Mouse (Mus musculus): ENCODE results near the gene Krcc1. TPM values are rescaled to one million over a fixed set of nuclear protein-coding genes. Genes with fewer than 3 reads are reported as not detected.
"Not testable (repeated sequence)": the region's sequence is repeated elsewhere in the genome, so short reads cannot be mapped to it uniquely, and the experiment has no call there.

The Krcc1 gene
- total and polyA plus RNA-seq, 2 experiments from 2014 or later = 14.6 to 20.9 TPM

GRCm38 (mm10) chr6:71324816-71325215 is 53.3 kb downstream of the Krcc1 start:
- TF ChIP-seq CTCF (IDR thresholded peaks at IDR 0.05; ENCODE audit: low read depth) = no peak
- Histone ChIP-seq H3K27ac (ENCODE audit: low read depth, low read length) (no peak overlapping the region), H3K4me2 (ENCODE audit: low read depth) (no peak overlapping the region), H3K36me3 (ENCODE audit: insufficient read depth) (no peaks in the 10 kb centered on the region), H3K4me1 (ENCODE audit: insufficient read depth) (no peaks in the 10 kb centered on the region), H3K9me3 (ENCODE audit: low read length) (no peaks in the 10 kb centered on the region), H3K27me3 (ENCODE audit: insufficient read depth, low read length) (no peaks in the 10 kb centered on the region), H3K9ac (no peak overlapping the region), H3K4me3 (ENCODE audit: low read depth, low read length) (no peak overlapping the region)
- DNase-seq (no peak), ATAC-seq (no peak)
- 92% methylated on average over 9 of the region's 9 CpGs for WGBS

GRCm38 (mm10) chr6:71329881-71330280 is 58.4 kb downstream of the Krcc1 start:
- Histone ChIP-seq H3K27ac (ENCODE audit: low read depth, low read length) (no peak overlapping the region), H3K4me1 (ENCODE audit: insufficient read depth) (no peaks in the 10 kb centered on the region), H3K9me3 (ENCODE audit: low read length) (no peaks in the 10 kb centered on the region), H3K27me3 (ENCODE audit: insufficient read depth, low read length) (no peaks in the 10 kb centered on the region), H3K4me2 (ENCODE audit: low read depth) (no peak overlapping the region), H3K9ac (no peak overlapping the region), H3K36me3 (ENCODE audit: insufficient read depth) (no peaks in the 10 kb centered on the region), H3K4me3 (ENCODE audit: low read depth, low read length) (no peak overlapping the region)
- no peak for TF ChIP-seq CTCF (IDR thresholded peaks at IDR 0.05; ENCODE audit: low read depth)
- ATAC-seq = no peak
- DNase-seq = no peak
- 90% methylated on average over 6 of the region's 6 CpGs for WGBS

GRCm38 (mm10) chr6:71330486-71330885 is 59.0 kb downstream of the Krcc1 start:
- H3K27ac ChIP-seq (ENCODE audit: low read depth, low read length) = no peak overlapping the region
- no peak for TF ChIP-seq CTCF (IDR thresholded peaks at IDR 0.05; ENCODE audit: low read depth)
- no peaks in the 10 kb centered on the region for H3K9me3 ChIP-seq (ENCODE audit: low read length)
- H3K36me3 ChIP-seq (ENCODE audit: insufficient read depth) = no peaks in the 10 kb centered on the region
- no peak overlapping the region for H3K4me3 ChIP-seq (ENCODE audit: low read depth, low read length)
- no peaks in the 10 kb centered on the region for H3K4me1 ChIP-seq (ENCODE audit: insufficient read depth)
- no peak overlapping the region for H3K9ac ChIP-seq
- ATAC-seq (no peak), DNase-seq (no peak)
- H3K4me2 ChIP-seq (ENCODE audit: low read depth) = no peak overlapping the region
- H3K27me3 ChIP-seq (ENCODE audit: insufficient read depth, low read length) = no peaks in the 10 kb centered on the region
- 93% methylated on average over 7 of the region's 7 CpGs for WGBS

- not testable (repeated sequence) for H3K9me3 ChIP-seq (ENCODE audit: low read length); H3K4me2 ChIP-seq (ENCODE audit: low read depth); H3K36me3 ChIP-seq (ENCODE audit: insufficient read depth); H3K27me3 ChIP-seq (ENCODE audit: insufficient read depth, low read length); DNase-seq; H3K4me3 ChIP-seq (ENCODE audit: low read depth, low read length); H3K9ac ChIP-seq; H3K4me1 ChIP-seq (ENCODE audit: insufficient read depth); ATAC-seq; H3K27ac ChIP-seq (ENCODE audit: low read depth, low read length)
- WGBS = 81% methylated on average over 1 of the region's 4 CpGs
Observed at GRCm38 (mm10) chr6:71331491-71331890, 60.0 kb downstream of the Krcc1 start.

DNA sequence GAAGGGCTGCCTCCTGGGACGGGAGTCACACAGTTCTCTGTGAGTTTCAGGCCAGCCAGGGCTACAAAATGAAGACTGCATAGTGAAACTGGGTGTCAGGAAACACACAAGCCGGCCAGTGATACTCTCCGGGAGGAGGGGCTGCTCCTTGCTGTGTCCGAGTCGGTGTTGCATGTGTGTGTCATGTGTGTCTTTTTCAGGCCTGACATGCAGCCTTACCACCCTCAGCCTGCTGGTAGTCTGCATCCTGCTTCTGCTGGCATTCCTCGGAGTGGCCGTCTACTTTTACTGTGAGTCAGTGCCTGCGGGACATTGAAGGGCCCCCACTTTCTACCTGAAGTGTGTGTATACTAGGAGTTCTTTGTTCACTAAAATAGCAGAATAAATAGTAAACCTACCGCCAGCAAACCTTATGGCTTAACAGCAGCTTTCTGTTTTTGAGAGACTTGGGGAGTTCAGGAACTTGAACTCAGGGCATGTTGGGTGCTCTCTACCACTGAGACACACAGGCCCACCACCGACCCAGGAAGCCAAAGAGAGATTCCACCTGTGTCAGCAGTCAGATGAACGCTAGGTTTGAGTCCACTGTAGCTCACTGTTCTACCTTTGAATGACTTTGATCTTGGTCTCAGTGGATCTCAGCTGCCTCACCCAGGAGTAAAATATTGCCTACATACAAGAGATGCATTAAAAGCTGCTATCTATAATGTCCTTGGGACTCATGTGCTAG is 60.9 kb downstream of the Krcc1 start:
- Histone ChIP-seq H3K36me3 (ENCODE audit: insufficient read depth) (no peaks in the 10 kb centered on the region), H3K9me3 (ENCODE audit: low read length) (no peaks in the 10 kb centered on the region), H3K4me1 (ENCODE audit: insufficient read depth) (no peaks in the 10 kb centered on the region), H3K27ac (ENCODE audit: low read depth, low read length) (no peak overlapping the region), H3K27me3 (ENCODE audit: insufficient read depth, low read length) (no peaks in the 10 kb centered on the region), H3K9ac (no peak overlapping the region), H3K4me3 (ENCODE audit: low read depth, low read length) (no peak overlapping the region), H3K4me2 (ENCODE audit: low read depth) (no peak overlapping the region)
- TF ChIP-seq CTCF (IDR thresholded peaks at IDR 0.05; ENCODE audit: low read depth) = no peak
- ATAC-seq (no peak), DNase-seq (no peak)
- 86% methylated on average over 11 of the region's 11 CpGs for whole genome bisulfite sequencing

DNA sequence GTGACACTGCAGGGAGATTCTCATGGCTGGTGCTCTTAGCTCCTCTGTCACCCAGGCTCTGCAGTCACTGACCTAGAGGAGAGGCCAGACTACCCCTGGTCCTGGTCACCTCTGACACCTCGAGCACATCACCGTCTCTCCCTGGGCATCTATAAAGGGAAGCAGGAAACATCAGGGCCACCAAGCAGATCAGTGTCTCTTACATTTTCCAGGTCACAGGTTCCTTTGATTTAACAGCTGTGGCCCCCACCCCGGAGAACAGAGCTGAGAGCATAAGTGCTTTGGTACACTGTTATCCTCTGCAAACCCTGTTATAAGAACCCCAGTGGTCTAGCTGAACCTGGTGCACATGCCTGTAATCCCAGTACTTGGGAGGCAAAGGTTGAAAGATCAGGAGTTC is 61.6 kb downstream of the Krcc1 start:
- Histone ChIP-seq H3K36me3 (ENCODE audit: insufficient read depth) (no peaks in the 10 kb centered on the region), H3K4me1 (ENCODE audit: insufficient read depth) (no peaks in the 10 kb centered on the region), H3K4me3 (ENCODE audit: low read depth, low read length) (no peak overlapping the region), H3K9me3 (ENCODE audit: low read length) (no peaks in the 10 kb centered on the region), H3K27me3 (ENCODE audit: insufficient read depth, low read length) (no peaks in the 10 kb centered on the region), H3K4me2 (ENCODE audit: low read depth) (no peak overlapping the region), H3K27ac (ENCODE audit: low read depth, low read length) (no peak overlapping the region), H3K9ac (no peak overlapping the region)
- WGBS = 81% methylated on average over 3 of the region's 3 CpGs
- no peak for TF ChIP-seq CTCF (IDR thresholded peaks at IDR 0.05; ENCODE audit: low read depth)
- DNase-seq (no peak), ATAC-seq (no peak)

DNA sequence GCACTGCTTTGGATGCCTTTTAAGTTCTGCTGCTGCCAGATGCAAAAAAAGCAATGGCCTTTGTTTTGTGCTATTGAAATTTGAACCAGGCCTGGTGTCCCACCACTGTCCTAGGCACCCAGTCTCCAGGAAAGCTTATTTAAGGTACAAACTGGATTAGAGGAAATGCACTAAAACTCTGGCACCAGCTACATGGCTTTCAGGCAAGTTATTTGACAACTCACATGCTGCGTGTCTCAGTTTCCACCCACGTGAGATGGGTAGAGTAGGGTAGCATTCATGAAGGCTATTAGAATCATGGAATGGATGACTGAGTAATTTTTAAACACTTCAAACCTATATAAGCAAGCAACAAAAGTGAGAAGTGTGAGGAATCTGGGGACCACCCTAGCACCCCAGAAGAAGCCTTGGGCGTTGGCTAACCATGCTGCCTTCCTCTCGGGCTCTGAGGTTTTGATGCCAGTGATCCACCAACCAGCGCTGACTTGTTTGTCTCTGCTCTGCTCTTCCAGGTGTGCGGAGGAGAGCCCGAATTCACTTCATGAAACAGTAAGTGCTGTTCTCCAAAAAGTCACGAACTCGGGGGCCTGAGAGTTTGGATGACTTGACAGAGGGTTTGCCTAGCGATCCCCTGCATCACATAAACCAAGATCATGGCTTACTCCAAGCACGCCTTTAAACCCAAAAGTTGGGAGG is 62.2 kb downstream of the Krcc1 start:
- H3K27me3 ChIP-seq (ENCODE audit: insufficient read depth, low read length) = no peaks in the 10 kb centered on the region
- no peak for ATAC-seq
- H3K36me3 ChIP-seq (ENCODE audit: insufficient read depth) = no peaks in the 10 kb centered on the region
- DNase-seq = no peak
- H3K4me3 ChIP-seq (ENCODE audit: low read depth, low read length) = no peak overlapping the region
- no peaks in the 10 kb centered on the region for H3K9me3 ChIP-seq (ENCODE audit: low read length)
- H3K4me1 ChIP-seq (ENCODE audit: insufficient read depth) = no peaks in the 10 kb centered on the region
- 92% methylated on average over 11 of the region's 11 CpGs for WGBS
- H3K4me2 ChIP-seq (ENCODE audit: low read depth) = no peak overlapping the region
- no peak for TF ChIP-seq CTCF (IDR thresholded peaks at IDR 0.05; ENCODE audit: low read depth)
- no peak overlapping the region for H3K9ac ChIP-seq
- H3K27ac ChIP-seq (ENCODE audit: low read depth, low read length) = no peak overlapping the region

Small RNA genes lying within 50 kb of the gene (microRNA-seq; reads per million reads assigned to microRNA genes)
- 22.0 to 38.9 reads per million in 2 experiments for gene Mir8112

Other genes starting within 250 kb of the Krcc1 start
- gene Thnsl2, start 127.2 kb upstream of the Krcc1 start, total RNA-seq (2014; rRNA removed) = 4.0 and 5.2 TPM in 2 replicates
- 4.6 and 6.1 TPM in 2 replicates for gene Thnsl2, start 127.2 kb upstream of the Krcc1 start, polyA plus RNA-seq (2015; fragmentation: Nextera tagmentation; extraction: Ambion mirVana)
- gene Fabp1, start 71.8 kb upstream of the Krcc1 start, total RNA-seq (2014; rRNA removed) = not detected in 2 replicates
- not detected in 2 replicates for gene Fabp1, start 71.8 kb upstream of the Krcc1 start, polyA plus RNA-seq (2015; fragmentation: Nextera tagmentation; extraction: Ambion mirVana)
- 1.5 and 1.8 TPM in 2 replicates for gene Smyd1, start 50.6 kb downstream of the Krcc1 start, total RNA-seq (2014; rRNA removed)
- gene Smyd1, start 50.6 kb downstream of the Krcc1 start, polyA plus RNA-seq (2015; fragmentation: Nextera tagmentation; extraction: Ambion mirVana) = 0.52 and 0.57 TPM in 2 replicates
- gene Cd8b1, start 51.1 kb downstream of the Krcc1 start, total RNA-seq (2014; rRNA removed) = not detected in 2 replicates
- not detected in 2 replicates for gene Cd8b1, start 51.1 kb downstream of the Krcc1 start, polyA plus RNA-seq (2015; fragmentation: Nextera tagmentation; extraction: Ambion mirVana)
- not detected in 2 replicates for gene Cd8a, start 101.8 kb downstream of the Krcc1 start, total RNA-seq (2014; rRNA removed)
- not detected in 2 replicates for gene Cd8a, start 101.8 kb downstream of the Krcc1 start, polyA plus RNA-seq (2015; fragmentation: Nextera tagmentation; extraction: Ambion mirVana)
- 45.6 and 55.6 TPM in 2 replicates for gene Rmnd5a, start 169.0 kb downstream of the Krcc1 start, total RNA-seq (2014; rRNA removed)
- gene Rmnd5a, start 169.0 kb downstream of the Krcc1 start, polyA plus RNA-seq (2015; fragmentation: Nextera tagmentation; extraction: Ambion mirVana) = 5.3 and 6.4 TPM in 2 replicates
- gene Rnf103, start 222.2 kb downstream of the Krcc1 start, total RNA-seq (2014; rRNA removed) = 34.5 and 41.0 TPM in 2 replicates
- 15.6 and 21.3 TPM in 2 replicates for gene Rnf103, start 222.2 kb downstream of the Krcc1 start, polyA plus RNA-seq (2015; fragmentation: Nextera tagmentation; extraction: Ambion mirVana)

Measured in forebrain, postnatal 0 days (tissue).